Mouse (Mus musculus) intestine, embryonic 15.5 days (tissue): ENCODE measurements around the gene Cachd1. TPM values are rescaled to one million over a fixed set of nuclear protein-coding genes. Genes with fewer than 3 reads are reported as not detected.
A peak's percentile ranks its signal among the peaks of the same experiment; 100 is the strongest.

Experiments
- ATAC-seq: fragments of 200-750 bp; cut with Nextera tagmentation; 2 replicates; pipeline ENCODE4 v1.8.0; 2017; ENCODE audit warnings: moderate TSS enrichment, moderate library complexity
- H3K27ac ChIP-seq: fragments of 300-500 bp; sonication (generic); 2 replicates; pipeline ENCODE4 v1.5.1; 2015; ENCODE audit warnings: mild to moderate bottlenecking, inconsistent platforms
- H3K27me3 ChIP-seq: fragments of 300-500 bp; sonication (generic); replicated peaks from 2 replicates; pipeline ENCODE4 v1.6.1; 2015; ENCODE audit warnings: inconsistent platforms
- H3K36me3 ChIP-seq: fragments of 300-500 bp; sonication (generic); 2 replicates; pipeline ENCODE4 v1.6.1; 2015; ENCODE audit warnings: inconsistent platforms
- H3K4me1 ChIP-seq: fragments of 300-500 bp; sonication (generic); replicated peaks from 2 replicates; pipeline ENCODE4 v1.6.1; 2015; ENCODE audit warnings: inconsistent platforms
- H3K4me2 ChIP-seq: fragments of 300-500 bp; sonication (generic); replicated peaks from 2 replicates; pipeline ENCODE4 v1.6.1; 2015; ENCODE audit warnings: mild to moderate bottlenecking, inconsistent platforms
- H3K4me3 ChIP-seq: fragments of 300-500 bp; sonication (generic); replicated peaks from 2 replicates; pipeline ENCODE4 v1.5.1; 2015; ENCODE audit warnings: inconsistent platforms
- H3K9ac ChIP-seq: fragments of 300-500 bp; sonication (generic); 2 replicates; pipeline ENCODE4 v1.6.1; 2015; ENCODE audit warnings: inconsistent platforms
- H3K9me3 ChIP-seq: fragments of 300-500 bp; sonication (generic); 2 replicates; pipeline ENCODE4 v1.6.1; 2016; ENCODE audit warnings: inconsistent platforms
- WGBS: fragments of 180-500 bp; shearing (Covaris S2); methylation state at CpG from one replicate; pipeline ENCODE4 v1.1.7; 2015; 5-methylcytosine and 5-hydroxymethylcytosine counted together
- polyA plus RNA-seq: library from polyadenylated mRNA; unstranded; fragments of >200 nt; fragmentation: Nextera tagmentation; extraction: Ambion mirVana; gene quantifications from 2 replicates; pipeline ENCODE4 v1.2.1, GENCODE M21; 2015

The Cachd1 gene
- polyA plus RNA-seq, 1 experiment from 2014 or later, result 13.4 TPM

DNA sequence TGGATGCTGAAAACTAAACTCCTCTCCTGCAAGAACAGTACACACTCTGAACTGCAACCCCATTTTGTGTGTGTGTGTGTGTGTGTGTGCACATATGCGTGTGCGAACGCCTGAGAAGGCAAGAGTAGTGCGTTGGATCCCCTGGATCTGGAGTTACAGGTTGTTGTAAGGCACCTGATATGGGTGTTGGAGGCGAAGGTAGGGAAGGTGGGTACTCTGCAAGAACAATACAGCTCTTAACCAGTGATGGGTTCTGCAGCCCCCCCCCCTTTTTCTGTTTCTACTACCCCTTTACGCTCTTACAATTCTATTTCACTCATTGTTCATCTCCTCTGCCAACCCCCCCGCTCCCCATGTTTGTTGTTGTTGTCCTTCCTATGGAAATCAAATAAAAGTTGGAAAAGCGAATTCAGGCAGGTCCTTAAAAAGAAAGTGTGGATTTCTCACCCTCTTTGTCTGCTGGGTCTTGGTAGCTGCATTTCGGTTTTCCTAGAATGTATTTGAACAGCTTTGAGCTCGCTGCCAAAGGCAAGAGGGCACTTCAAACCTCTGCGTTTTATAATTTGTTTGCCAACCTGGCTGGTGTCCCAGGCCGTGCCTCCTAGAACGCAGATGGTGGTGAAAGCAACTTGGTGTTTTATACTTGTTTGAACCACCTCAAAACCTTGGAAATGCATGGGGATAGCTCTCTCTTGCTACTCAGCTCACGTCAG lies 24.4 kb downstream of the Cachd1 start:
- no peak overlapping the region for H3K27ac ChIP-seq
- no peaks in the 10 kb centered on the region for H3K9me3 ChIP-seq
- 75% methylated on average over 14 of the region's 14 CpGs for WGBS
- no peaks in the 10 kb centered on the region for H3K36me3 ChIP-seq
- 0 out of 2 replicates have a peak, but pooled peaks have one; percentile 22 for ATAC-seq
- no peak overlapping the region for H3K4me2 ChIP-seq
- no peak overlapping the region for H3K4me3 ChIP-seq
- peaks cover 20% of the 10 kb centered on the region for H3K4me1 ChIP-seq
- no peaks in the 10 kb centered on the region for H3K27me3 ChIP-seq
- no peak overlapping the region for H3K9ac ChIP-seq

DNA sequence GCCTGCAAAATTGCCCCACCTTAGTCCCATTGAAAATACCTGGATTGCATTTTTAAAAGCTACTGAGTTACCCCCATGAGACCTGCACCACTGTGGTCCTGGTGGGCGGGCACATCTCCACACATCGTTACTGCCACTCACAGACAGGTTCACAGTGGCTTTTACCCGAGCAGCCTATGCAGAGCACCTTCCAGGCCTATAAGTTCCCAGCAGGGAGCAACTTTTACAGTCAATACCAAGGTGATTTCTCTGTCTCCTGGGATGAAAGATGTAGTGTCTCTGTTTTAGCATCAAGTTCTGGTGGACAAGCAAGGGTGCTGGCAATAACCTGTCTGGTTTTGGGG lies 24.9 kb downstream of the Cachd1 start:
- no peak for ATAC-seq
- Histone ChIP-seq H3K4me1 (peaks cover 18% of the 10 kb centered on the region), H3K4me2 (no peak overlapping the region), H3K9ac (no peak overlapping the region), H3K36me3 (no peaks in the 10 kb centered on the region), H3K27ac (no peak overlapping the region), H3K4me3 (no peak overlapping the region), H3K27me3 (no peaks in the 10 kb centered on the region), H3K9me3 (no peaks in the 10 kb centered on the region)
- 71% methylated on average over 3 of the region's 3 CpGs for WGBS

DNA sequence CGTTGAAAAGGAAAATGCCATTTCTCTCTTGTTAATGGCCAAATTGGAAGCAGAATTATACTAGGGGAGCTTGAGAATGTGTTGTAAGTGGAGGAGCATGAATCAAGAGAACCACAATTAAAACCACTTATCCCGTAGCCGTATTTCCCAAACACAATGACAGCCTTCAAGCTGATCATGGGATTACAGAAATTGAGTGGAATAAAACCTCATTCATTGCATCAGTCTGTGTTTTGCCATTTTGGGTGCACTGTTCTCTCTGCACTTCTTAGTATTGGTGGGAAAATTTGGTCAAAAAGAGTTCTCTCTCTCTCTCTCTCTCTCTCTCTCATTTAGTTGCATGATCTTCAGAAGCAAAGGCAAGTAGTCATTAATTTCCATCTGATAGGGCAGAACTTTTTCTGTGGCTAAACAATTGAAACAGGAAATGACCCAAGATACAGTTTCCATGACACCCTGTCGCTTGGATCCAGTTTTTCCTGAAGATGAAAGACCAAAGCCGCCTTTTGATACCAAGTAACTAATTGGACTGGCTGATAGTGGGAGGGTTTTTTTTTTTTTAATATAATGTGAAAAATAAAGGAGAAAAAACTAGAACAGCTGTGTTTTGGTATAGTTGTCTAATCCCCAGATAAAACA lies 34.7 kb downstream of the Cachd1 start:
- Histone ChIP-seq H3K27me3 (no peaks in the 10 kb centered on the region), H3K4me1 (peaks cover 11% of the 10 kb centered on the region), H3K27ac (no peak overlapping the region), H3K9ac (no peak overlapping the region), H3K4me2 (no peak overlapping the region), H3K4me3 (no peak overlapping the region), H3K36me3 (no peaks in the 10 kb centered on the region), H3K9me3 (no peaks in the 10 kb centered on the region)
- no peak for ATAC-seq
- 35% methylated on average over 5 of the region's 5 CpGs for WGBS

DNA sequence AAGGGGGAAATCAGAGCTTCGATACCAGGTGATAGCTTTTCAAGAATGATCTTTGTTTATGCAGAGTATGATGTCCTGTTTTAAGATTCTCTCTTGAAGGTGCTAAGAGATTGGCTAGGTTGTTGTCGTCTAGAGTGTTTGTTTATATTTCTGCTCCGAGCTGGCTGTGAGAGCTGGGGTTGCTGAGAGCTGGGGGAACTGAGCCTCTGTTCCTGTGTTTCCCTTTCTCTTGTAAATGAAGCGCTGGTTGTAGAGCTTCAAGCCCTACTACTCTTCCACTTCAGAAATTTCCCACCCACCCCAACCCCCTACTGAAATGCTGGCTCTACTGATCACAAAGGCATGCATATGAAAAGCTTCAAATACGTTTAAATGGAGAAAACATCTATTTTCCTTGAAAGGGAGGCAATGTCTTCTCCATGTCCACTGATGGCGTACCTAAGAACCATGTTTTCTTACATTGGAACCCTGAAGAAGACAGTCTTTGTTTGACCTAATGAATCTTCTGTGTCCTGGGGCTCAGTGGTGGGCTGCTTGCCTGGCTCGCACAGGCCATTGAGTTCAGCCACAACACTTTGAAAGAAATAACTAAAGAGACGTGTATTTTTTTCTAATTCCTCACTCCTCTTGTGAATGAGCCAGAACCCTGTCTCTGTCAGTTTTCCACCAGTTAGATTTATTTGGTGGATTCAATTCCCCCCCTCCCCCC lies 35.5 kb downstream of the Cachd1 start:
- no peak for ATAC-seq
- H3K9me3 ChIP-seq, result no peaks in the 10 kb centered on the region
- H3K4me1 ChIP-seq, result peaks cover 11% of the 10 kb centered on the region
- H3K27me3 ChIP-seq, result no peaks in the 10 kb centered on the region
- 45% methylated on average over 8 of the region's 8 CpGs for WGBS
- H3K4me2 ChIP-seq, result no peak overlapping the region
- H3K27ac ChIP-seq, result no peak overlapping the region
- H3K9ac ChIP-seq, result no peak overlapping the region
- no peaks in the 10 kb centered on the region for H3K36me3 ChIP-seq
- no peak overlapping the region for H3K4me3 ChIP-seq

DNA sequence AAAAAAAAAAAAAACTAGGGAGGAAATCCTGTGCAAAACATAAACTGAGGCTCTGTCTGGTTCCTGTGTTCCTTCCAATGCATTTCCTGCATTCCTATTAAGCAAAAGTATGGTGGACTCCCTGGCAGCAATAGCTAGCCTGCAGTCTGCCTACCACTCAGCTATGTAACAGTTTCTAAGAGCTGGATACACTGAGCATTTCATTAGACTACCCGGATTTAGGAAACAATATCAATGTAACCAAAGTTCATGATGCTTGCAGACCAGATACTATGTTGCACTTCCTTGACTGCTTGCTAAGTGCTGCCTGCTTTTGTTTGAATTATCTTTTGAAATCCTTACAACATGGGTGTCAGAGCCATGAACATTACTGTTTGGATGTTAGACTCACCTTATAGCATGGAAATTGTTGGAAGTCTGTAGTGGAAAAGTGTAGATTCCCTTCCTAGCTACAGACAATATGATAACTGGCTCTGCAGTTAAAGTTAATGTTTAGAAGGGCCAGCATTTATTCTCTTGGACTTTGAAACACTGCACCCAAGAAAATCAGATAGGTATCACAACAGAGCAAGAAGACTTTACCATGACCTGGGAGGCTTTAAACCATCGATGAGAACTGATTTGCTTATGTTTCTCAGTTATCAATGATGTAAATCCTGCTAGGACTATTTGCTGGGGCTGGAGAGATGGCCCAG lies 37.4 kb downstream of the Cachd1 start:
- H3K27me3 ChIP-seq, result no peaks in the 10 kb centered on the region
- H3K4me1 ChIP-seq, result peaks cover 11% of the 10 kb centered on the region
- no peaks in the 10 kb centered on the region for H3K36me3 ChIP-seq
- peak; percentile 79 for ATAC-seq
- H3K4me3 ChIP-seq, result no peak overlapping the region
- H3K27ac ChIP-seq, result peak overlapping the region; percentile 64
- peak overlapping the region; percentile 33 for H3K4me2 ChIP-seq
- 55% methylated on average over 2 of the region's 2 CpGs for WGBS
- H3K9ac ChIP-seq, result no peak overlapping the region
- H3K9me3 ChIP-seq, result no peaks in the 10 kb centered on the region

DNA sequence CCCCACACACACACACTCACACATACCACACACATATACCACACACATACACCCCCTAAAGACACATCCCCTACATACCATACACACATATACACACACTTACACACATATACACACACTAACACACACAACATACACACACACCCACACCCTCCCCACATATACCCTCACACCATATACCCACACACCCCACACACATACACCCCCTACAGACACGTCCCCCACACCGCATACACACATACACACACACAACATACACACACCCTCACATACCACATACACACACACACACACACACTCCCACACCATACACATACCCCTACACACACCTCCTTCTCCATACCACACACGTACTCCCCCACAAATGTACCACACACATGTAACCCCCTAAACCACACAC lies 42.8 kb downstream of the Cachd1 start:
- no peaks in the 10 kb centered on the region for H3K36me3 ChIP-seq
- no peaks in the 10 kb centered on the region for H3K9me3 ChIP-seq
- H3K4me1 ChIP-seq, result peaks cover 9% of the 10 kb centered on the region; the same call in 1 of the 2 replicates
- 94% methylated on average over 3 of the region's 3 CpGs for WGBS
- no peak overlapping the region for H3K27ac ChIP-seq
- no peak overlapping the region for H3K4me2 ChIP-seq
- H3K4me3 ChIP-seq, result no peak overlapping the region
- ATAC-seq, result no peak
- no peak overlapping the region for H3K9ac ChIP-seq
- no peaks in the 10 kb centered on the region for H3K27me3 ChIP-seq

DNA sequence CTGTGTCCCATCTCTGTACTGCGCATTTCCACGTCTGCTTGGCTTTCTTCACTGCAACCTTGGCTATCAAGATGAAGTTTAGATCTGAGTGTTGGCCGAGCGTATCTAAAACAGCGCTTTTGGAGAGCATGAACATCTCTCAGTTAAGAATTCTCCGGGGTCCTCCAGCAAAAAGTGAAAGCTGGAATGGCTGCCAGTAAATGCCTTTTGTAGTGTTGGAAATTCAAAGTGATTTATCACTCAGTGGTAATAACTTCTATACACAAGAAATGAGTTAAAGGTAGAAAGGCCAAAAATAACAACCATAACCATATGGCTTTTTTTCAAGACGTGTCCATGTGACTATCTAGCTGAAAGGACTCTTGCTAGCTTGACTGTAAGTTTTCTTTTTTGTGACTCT lies 46.1 kb downstream of the Cachd1 start:
- no peaks in the 10 kb centered on the region for H3K36me3 ChIP-seq
- H3K27ac ChIP-seq, result no peak overlapping the region
- H3K9me3 ChIP-seq, result no peaks in the 10 kb centered on the region
- 66% methylated on average over 7 of the region's 7 CpGs for WGBS
- H3K9ac ChIP-seq, result no peak overlapping the region
- no peaks in the 10 kb centered on the region for H3K27me3 ChIP-seq
- ATAC-seq, result peak; percentile 36; the same call in 1 of the 2 replicates
- no peak overlapping the region for H3K4me3 ChIP-seq
- H3K4me2 ChIP-seq, result no peak overlapping the region
- H3K4me1 ChIP-seq, result peaks cover 9% of the 10 kb centered on the region

DNA sequence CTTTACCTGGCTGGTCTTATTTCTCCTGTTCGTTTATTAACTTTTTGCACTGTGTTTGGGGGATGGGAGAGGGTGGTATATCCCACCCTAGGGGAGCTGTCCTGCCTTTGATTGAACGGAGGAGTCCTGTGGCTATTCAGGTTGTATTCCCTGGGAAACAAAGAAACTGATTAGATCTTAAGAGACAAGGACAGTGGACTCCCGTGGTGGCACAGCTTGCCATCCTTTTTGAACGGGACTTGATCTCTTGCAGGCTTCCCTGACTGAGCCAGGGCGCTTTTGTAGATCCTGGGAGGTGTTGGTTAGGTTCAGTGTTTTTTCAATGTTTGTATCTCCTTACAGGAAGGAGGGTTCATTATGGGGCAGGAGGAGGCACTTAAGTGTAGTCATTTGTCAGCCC lies 50.9 kb downstream of the Cachd1 start:
- H3K9ac ChIP-seq, result no peak overlapping the region
- WGBS, result 17% methylated on average over 5 of the region's 5 CpGs
- H3K4me3 ChIP-seq, result no peak overlapping the region
- no peak overlapping the region for H3K27ac ChIP-seq
- peaks cover 27% of the 10 kb centered on the region for H3K4me1 ChIP-seq
- no peaks in the 10 kb centered on the region for H3K9me3 ChIP-seq
- H3K4me2 ChIP-seq, result no peak overlapping the region
- no peak for ATAC-seq
- H3K27me3 ChIP-seq, result no peaks in the 10 kb centered on the region
- no peaks in the 10 kb centered on the region for H3K36me3 ChIP-seq

DNA sequence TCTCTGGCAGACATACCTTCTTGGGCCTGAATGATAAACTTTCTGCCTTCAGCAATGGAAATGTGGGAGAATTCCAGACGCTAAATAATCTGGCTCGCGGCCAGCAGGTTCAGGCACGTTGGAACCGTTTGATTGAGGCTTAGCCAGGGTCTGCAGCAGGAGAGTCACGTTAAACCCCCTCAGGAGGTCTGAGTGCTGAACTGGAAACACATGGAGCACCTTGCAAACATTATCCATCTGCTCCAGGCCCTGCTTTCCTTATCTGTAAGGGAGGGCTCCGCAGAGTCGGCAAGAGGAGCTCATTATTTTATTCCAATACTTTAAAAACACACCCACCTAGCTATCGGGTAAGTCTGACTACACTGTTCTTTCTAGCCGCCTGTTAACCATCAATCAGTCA lies 52.3 kb downstream of the Cachd1 start:
- no peaks in the 10 kb centered on the region for H3K27me3 ChIP-seq
- no peak overlapping the region for H3K4me3 ChIP-seq
- no peak overlapping the region for H3K4me2 ChIP-seq
- peak; percentile 39; the same call in 1 of the 2 replicates for ATAC-seq
- H3K9me3 ChIP-seq, result no peaks in the 10 kb centered on the region
- peaks cover 29% of the 10 kb centered on the region for H3K4me1 ChIP-seq
- H3K27ac ChIP-seq, result no peak overlapping the region
- no peaks in the 10 kb centered on the region for H3K36me3 ChIP-seq
- no peak overlapping the region for H3K9ac ChIP-seq
- 6% methylated on average over 10 of the region's 10 CpGs for WGBS

DNA sequence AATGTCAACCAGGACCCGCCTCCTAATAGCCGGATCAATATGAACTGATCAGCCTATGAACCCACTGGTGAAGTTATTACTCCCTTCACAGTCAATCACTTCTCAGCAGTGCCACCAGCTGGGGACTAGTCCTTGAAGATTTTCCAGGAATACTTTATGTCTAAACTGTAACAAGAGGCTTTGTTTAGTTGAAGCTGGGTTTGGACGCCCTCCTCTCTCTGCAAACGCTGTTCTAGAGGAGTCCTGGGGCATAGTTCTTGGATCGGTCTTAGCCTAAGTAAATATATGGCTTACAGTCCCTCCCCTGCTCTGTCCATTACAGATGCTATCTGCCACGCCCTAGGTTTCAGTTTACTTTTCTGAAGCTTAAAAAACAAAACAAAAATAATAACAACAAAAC lies 60.7 kb downstream of the Cachd1 start:
- no peak for ATAC-seq
- Histone ChIP-seq H3K4me2 (no peak overlapping the region), H3K36me3 (no peaks in the 10 kb centered on the region), H3K4me3 (no peak overlapping the region), H3K9me3 (no peaks in the 10 kb centered on the region), H3K4me1 (peaks cover 8% of the 10 kb centered on the region; the same call in 1 of the 2 replicates), H3K27me3 (no peaks in the 10 kb centered on the region), H3K9ac (no peak overlapping the region), H3K27ac (no peak overlapping the region)
- WGBS, result 45% methylated on average over 6 of the region's 6 CpGs

DNA sequence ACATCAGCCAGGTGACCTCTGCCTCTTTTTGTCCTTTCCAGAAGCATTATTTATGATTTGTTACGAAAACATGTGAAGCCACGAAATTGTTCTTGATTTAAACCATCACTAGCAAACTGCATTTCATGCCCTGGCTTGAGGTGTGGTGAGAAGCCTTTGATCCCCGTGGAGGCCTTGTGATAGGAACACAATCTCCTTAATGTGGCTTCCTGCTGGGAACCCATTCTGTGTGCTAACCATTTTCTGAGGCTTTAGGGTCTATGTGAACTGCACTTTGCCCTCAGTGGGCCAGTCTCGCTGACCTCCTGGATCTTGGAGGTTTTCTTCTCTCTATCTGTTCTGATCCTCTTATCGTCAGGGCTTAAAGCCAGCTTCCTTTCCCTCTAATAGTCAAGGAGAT lies 66.2 kb downstream of the Cachd1 start:
- H3K9me3 ChIP-seq, result no peaks in the 10 kb centered on the region
- H3K9ac ChIP-seq, result no peak overlapping the region
- no peaks in the 10 kb centered on the region for H3K27me3 ChIP-seq
- peak; percentile 55 for ATAC-seq
- H3K27ac ChIP-seq, result no peak overlapping the region
- peaks cover 2% of the 10 kb centered on the region; the same call in 1 of the 2 replicates for H3K4me1 ChIP-seq
- H3K4me3 ChIP-seq, result no peak overlapping the region
- 51% methylated on average over 5 of the region's 5 CpGs for WGBS
- no peak overlapping the region for H3K4me2 ChIP-seq
- H3K36me3 ChIP-seq, result no peaks in the 10 kb centered on the region

DNA sequence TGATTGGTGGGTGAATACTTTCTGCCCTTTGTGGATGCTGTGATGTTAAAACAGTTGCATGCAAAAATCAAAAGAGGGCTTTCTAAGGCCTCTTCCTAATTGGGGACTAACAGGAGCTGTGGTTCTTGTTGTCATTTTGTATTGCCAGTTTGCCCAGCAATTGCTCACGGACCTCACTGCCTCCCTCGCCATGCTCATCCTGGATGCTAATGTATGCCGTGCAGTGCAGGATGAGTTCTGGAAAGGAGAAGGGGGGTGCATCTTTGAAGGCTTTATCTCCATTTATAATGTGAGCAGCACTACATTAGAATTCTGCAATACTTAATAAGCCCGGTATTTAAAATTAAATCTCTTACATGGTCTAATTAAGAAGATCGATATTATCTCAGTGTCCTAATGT lies 66.6 kb downstream of the Cachd1 start:
- no peak overlapping the region for H3K4me3 ChIP-seq
- H3K36me3 ChIP-seq, result no peaks in the 10 kb centered on the region
- peaks cover 2% of the 10 kb centered on the region; the same call in 1 of the 2 replicates for H3K4me1 ChIP-seq
- H3K27ac ChIP-seq, result no peak overlapping the region
- no peak overlapping the region for H3K4me2 ChIP-seq
- no peak overlapping the region for H3K9ac ChIP-seq
- no peak for ATAC-seq
- no peaks in the 10 kb centered on the region for H3K27me3 ChIP-seq
- H3K9me3 ChIP-seq, result no peaks in the 10 kb centered on the region
- 83% methylated on average over 5 of the region's 5 CpGs for WGBS
